Mouse (Mus musculus) adrenal gland, adult 18-20 months (tissue): ENCODE measurements at regions not wholly inside any gene's neighbourhood (a gene's known extent, or its start where the extent isn't known, plus 50 kb on each side); places are given as distances from the start of the nearest gene placed in this dataset.
A peak's percentile ranks its signal among the peaks of the same experiment; 100 is the strongest.
"Not testable (repeated sequence)": the region's sequence is repeated elsewhere in the genome, so short reads cannot be mapped to it uniquely, and the experiment has no call there.

ENCODE experiments used
- DNase-seq, 2 experiments: peaks; one replicate each; pipeline ENCODE4 v3.0.0; 2021 to 2022; ENCODE audit warnings: low spot score in 2 of 2

DNA sequence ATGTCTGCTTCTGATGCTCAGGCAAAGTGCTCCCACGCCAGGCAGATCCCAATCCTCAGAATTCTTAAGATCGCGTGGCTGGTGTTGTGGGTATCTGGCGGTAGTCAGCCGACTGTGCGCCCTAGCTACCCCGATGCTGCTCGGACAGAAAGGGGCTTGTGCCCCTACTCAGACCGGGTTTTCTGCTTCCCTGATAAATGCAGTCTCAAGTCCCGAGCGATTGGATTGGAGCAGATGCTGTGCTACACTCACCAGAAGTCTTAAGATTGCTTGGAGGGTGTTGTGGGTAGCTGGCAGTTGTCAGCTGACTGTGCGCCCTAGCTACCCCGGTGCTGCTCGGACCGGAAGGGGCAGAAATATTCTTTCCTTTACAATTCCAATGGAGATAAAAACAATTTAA, 99.3 kb downstream of the Gm7489 start:
- not testable (repeated sequence) for DNase-seq

DNA sequence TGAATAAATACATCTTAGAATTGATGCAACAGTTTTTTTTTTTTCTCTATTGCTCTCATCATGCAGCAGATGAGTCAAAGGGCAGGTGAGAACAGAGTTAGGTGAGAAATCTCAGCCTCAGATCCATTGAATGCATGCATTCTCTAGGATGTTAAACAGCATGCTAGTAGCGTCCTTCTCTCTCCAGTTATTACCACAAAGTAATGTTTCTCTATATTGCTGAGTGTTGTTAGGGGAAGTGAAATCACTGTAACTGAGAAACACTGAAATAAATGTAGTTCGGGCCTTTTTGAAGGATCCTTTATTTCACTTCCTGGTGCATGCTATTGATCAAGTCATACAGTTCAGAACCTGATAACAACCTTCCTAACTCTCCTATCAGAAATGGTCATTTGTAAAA, 105.2 kb downstream of the Gm7489 start:
- DNase-seq, result no peak

DNA sequence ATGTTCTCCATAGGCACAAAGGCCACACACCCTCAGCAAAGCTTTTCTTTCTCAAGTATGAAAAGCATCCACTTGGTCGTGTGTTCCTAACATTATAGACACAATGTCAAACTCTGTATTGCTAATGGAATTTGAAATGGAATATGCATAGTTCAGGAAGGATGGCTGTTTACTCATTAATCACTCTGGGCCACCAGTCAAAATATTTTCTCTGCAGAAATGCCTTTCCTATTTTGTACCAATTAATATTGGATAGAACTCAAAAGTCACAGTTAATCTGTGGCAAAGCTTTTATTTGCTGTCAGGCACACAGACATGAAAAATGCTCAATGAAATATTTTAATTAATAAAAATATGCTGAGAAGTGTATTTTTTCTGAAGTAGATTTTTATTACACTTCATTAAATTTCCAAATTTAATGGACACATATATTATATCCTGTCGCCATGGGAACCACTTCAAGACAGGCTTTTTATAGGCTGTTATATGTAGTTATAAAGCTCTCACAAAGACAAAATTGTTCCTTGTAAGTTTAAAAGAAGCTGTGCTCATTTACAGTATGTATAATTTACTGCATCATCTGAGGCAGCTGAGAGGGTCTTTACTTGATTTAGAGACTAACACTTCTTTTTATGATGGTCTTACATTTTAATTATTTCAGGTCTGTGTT, 110.6 kb downstream of the Gm7489 start:
- no peak for DNase-seq

DNA sequence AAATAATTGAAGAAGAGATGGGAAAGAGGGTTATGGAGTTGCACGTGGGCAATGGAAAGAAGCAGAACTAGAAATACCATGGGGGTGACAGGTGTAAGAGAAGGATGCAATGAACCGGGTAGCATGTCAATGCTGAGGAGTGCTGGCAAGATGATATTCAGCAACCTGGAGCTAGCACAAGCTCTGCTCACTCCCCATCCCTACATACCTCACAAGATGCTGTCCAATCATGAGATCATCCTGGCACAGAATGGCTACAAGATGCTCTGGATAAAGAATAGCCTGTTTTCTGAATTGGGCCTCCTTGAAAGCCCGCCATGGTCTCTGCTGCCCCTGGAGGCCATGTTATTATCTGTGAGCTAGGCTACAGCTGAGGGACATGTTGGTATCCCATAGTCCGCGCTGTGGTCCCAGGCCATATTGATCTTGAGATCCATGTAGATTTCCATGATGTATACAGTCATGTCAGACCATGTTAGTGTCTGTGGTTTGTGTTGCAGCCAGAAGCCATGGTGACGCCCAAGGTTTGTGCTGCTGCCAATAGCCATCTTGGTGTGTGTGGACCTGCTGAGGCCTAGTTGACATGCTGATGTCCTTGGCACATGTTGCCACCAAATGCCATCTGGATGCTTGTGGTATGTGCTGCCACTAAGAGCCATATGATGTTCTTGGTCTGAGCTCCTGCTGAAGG, 114.0 kb downstream of the Gm7489 start:
- no peak for DNase-seq

DNA sequence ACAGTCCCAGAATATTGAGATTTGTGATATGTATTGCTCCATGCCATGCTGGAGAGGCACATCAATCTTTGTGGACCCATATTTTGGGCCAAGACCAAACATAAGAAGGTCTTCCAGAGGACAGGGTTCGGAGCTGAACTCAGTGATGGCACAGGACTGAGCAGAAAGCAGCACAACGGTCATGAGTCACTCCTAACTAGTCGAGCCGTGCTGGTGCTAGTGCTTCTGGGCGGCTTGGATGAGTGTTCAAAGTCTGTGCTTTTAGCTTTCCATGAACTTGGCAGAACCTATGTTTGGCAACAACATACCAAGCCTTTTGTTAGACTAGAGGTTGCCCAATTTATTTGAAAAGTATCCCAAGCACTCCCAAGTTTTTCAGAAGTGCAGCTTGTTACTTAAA, 149.1 kb downstream of the Gm7489 start:
- DNase-seq, result no peak

DNA sequence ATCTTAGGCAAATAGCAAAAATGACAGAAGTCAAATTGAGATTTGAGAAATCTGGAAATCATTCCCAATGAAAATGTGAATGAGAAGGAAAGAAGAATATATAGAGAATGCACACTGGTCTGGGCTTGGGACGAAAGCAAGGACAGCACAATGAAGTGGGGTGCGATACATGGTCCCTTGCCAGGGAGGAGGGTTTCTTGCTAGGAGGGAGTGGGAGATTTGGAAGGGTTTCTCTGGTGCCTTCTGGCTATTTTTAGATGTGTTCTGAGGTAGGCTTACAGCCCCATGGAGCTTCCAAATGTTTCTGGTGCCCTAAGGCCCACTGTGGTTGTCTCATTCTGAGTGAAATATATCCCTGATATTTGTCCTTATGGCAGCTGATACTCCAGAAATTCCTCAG, 166.0 kb downstream of the Gm7489 start:
- DNase-seq, result no peak

DNA sequence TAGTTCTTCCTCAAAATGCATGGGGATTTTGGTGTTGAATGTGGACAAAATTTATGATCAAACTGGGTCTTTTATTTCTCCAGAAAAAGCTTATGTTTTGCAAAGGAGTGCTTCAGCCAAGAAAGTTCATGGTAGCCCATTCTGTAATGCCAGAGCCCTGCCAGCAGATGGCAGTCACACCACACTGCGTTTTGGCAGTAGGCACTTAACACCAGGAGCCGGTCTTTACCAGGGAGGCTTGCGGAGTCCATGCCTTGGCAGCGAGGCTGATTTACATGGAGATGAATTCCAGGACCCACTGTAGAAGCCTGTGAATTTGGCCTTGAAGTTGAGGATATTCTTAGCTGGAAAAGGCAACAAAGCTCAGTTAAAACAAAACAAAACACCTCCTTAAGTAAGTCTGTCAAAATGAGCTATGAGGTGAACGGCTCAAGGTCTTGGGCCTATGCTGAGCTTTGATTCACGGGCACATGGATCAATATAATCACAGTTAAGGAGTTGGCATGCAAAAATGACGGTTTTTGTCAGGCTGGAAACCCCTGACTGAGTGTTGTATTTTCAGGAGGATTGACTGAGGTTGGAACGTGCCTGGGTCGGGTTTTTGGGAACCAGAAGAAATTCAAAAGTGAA, 185.4 kb downstream of the Gm7489 start:
- DNase-seq, result peak; percentile 72 to 74

DNA sequence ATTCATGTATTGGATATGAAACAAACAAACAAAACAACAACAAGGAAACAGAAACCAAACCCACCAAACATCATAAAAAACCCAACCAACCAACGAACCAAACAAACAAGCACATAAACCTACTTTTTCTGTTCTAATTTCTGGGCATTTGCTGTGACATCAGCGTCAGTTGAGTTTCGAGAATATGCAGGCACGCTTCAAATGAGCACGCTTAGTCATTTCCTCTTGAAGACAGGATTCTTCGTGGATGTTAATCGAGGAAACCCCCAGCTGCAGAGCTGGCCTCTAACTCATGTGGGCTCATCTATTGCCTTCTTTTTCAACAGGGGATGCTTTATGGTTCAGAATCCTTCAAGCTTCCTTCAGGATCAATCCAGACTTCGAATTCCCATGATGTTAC, 187.0 kb downstream of the Gm7489 start:
- no peak for DNase-seq

DNA sequence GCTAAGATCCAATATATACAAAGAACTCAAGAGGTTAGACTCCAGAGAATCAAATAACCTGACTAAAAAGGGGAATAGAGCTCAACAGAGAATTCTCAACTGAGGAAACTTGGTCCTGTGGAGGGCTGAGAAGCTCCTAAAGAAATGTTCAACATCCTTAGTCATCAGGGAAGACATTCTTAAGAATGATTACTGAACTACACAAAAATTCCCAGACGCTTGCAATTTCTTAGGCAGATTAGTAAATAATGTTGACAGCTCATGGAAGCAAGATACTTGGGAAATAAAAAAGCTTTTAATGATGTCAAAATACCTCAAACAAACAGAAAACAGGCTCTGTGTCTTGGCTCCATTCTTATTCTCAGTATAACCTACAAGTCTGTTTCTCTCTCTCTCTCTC, 206.6 kb downstream of the Gm7489 start:
- no peak for DNase-seq

DNA sequence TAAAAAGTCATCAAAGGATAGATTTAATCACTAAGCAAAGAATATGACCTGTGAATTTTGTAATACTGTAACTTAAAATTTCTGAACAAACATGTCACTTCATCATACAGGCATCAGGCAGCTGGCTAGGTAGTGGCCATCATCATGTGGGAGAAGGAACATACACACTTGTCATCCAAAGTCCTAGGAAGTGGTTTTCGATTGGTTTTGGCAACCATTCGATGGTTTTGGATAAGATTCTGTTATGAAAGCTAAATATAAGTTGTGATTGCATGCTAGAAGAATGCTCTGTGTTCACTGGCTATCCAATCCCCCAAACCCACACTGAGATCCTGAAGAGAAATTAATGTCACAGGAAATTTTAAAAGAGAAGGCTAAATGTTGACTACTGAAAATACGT, 207.7 kb downstream of the Gm7489 start:
- no peak for DNase-seq

DNA sequence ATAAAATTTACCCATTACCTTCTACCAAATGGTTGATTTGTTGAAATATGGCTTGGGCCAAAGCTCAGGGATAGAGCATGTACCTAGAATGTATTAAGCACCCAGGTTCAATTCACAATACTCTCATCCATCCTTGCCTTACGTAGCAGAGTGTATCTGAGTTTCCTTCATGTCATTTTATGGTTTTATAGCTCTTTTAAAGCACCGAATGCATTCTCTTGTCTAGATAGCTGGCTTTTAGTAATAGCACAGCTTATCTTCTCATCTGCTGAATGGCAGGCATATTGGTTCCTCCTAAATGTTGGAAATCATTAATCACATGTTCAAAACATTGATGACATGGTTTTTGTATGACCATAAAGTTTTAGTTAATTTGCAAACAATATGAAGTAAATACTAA, 212.8 kb downstream of the Gm7489 start:
- DNase-seq, result no peak

DNA sequence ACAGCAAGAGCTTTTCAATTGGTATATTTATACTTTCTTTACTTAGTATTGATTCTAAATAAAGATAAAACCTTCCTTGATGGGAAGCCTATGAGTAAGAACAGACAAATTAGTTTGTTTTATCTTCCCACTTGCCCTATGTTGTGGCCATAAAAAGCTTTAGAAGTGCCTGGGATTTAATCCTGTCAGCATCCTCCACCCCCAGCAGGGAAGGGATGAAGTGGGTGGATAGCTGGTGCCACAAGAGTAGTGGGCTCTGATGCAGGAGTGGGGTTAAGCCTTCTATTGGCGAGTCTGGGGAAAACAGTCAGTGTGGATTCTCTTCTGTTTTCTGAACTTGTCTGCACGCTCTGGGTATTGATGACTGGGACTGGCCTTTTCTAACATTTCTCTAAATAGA, 227.7 kb downstream of the Gm7489 start:
- no peak for DNase-seq

DNA sequence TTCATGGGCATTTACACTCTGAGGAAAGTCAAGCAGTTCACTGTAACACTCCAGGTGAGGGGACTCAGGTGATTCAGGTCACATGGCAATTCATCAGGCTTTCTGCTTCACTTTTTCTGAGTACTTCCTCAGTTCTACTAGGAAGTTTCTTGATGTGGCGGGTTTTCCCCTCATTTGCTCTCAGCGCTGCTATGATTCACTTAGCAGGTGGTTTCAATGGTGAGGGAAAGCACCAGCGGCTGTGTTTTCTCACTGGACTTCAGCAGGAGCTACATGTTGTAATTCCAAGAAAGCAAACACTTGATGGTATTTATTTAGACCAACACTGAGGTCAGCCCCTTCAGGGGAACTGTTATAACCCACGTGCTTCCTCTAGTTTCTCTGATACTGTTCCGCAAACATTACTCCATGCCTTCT, 229.4 kb downstream of the Gm7489 start:
- no peak for DNase-seq

DNA sequence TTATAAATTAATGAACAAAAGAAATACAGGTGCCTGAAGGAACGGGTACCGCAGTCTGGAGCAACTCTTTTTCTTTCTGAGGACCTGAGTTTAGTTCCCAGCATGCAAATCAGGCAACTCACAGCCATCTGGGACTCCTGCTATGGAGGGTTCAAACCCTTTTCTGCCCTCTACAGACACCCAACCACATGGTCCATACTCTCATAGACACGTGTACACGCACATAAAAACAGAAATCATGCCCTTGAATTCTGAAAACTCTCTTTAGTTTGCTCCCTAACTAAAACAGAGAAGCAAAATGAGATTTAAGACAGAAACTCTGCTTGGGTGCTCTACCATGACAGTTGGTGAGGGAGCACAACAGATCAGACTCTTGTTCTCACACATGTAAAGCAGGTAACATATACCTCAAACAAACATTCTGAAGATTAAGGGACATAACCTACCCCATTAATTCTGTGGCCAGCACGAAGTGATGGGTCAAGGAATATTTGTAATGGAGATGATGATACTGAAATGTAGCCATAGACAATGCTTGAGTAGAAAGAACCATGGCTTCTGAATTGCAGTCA, 233.3 kb downstream of the Gm7489 start:
- DNase-seq, result no peak

DNA sequence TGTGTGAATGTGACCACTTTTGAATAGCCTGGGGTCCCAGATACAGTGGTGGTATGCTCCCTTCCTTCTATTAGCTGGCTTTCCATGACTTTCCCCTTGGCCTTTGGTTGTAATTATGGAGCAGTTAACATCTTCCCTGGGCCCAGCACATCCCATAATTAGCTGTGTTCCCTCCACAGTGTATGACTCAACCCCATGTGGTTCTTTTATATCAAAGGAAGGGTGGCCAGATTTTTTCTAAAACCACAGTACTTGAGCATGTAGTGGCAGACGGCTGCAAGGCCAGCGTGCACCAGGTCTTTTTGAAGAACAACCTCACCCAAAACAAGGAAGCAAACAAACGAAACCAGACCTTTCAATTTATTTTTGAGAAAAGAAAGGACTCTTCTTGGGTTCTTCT, 235.8 kb downstream of the Gm7489 start:
- no peak for DNase-seq

DNA sequence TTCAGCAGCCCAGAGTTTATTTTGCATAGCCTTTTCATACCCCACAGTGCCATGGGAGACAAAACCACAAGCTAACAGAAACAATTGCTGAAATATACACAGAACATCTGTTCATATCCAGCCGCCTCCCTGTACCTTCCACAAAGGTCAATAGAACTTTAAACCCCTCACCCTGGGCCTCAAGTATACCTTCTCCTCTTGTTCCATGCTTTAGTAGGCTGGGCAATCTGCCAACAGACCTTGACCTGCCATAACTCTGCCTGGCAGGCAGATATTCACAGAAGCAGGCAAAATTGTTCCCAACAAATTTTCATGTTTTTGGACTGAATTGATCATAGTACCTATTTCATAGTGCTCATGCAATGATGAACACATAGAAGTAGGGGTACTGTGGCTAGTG, 279.6 kb downstream of the Gm7489 start:
- DNase-seq, result peak; percentile 27

DNA sequence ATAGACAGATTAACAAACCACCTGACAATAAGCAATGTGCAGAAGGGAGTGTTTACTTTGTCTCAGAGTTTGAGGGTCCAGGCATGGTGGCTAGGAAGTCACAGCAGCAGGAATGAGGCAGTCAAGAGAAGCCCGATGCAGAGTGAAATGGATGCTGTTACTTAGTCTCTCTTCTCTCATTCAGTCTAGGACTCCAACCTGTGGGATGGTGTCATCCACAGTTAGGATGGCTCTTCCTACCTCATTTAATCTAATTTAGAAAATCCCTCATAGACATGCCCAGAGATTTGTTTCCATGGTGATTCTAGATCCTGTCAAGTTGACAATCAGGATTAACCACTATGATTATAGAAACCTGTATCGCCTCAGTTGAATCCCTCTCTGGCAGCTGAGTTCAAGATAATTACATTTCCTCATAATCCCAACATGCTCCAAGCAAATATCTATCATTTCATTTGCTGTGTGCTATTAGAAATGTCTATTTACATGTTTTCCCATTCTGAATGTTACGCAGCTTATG, 283.2 kb downstream of the Gm7489 start:
- no peak for DNase-seq

DNA sequence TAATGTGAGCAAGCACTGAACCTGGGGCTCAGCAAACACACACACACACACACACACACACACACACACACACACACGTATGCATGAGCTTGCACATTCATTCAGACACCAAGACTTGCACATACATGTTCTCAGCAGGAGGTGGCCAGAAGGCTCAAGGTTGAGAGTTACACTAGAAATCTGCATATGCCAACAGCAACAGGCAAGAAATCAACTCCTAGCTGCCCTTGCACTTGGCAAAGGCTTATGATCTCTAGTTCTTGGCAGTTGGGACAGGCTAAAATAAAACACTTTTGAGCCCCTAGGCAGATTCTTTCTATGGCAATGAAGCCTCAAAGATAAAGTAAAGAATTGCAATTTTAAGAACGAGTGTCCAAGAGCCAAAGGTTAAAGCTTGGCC, 292.5 kb downstream of the Gm7489 start:
- DNase-seq, result no peak

DNA sequence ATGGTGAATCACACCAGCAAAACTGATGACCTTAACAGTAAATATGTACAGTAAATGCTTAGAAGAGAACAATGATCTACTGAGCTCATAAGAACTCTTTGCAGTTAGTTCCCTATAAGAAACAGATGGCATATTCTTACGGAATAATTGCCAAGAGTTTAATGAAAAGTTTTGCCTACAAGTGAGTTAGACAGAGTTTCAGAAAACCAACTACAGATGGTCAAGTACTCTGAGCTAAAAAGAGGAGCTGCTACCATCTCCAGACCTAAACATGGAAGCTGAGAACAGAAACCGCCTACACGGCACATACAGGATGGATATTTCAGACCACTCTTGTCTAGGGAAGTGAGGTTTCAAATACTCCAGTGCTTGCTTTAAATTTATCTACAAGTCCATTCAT, 293.1 kb downstream of the Gm7489 start:
- no peak for DNase-seq
